Mouse (Mus musculus): ENCODE data around the gene Fsd2. TPM values are rescaled to one million over a fixed set of nuclear protein-coding genes. Genes with fewer than 3 reads are reported as not detected.

Gene Fsd2
- total and polyA plus RNA-seq, 3 experiments, result 0.26 to 1.6 (median 0.54) TPM

DNA sequence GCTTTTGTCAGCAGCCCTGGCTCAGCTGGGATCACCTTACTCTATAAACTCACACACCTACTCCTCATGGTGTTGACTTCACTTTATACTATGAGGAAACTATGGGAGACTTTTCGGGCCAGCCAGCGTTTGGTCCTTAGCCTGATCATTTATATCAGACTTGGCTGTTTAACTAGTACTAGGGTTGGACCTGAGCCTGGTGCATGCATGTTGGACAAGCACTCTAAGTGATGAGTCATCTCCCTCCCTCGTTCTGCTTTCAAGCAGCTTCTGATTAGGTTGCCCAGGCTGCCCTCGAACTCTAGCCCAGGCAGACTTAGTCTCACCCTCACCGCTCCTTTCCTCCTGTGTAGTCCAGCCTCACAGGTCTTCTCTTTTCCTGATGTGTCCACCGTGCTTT, 6.7 kb upstream of the Fsd2 start:
- Histone ChIP-seq H3K4me2 (ENCODE audit: insufficient read depth, low read depth, poor library complexity, severe bottlenecking) (peak overlapping the region; percentile 74; the same call in 1 of the 2 replicates), H3K79me2 (replicated peaks; ENCODE audit: control insufficient read depth, extremely low read depth, insufficient read depth, poor library complexity, severe bottlenecking) (peaks cover 26% of the 10 kb centered on the region), H3K9ac (ENCODE audit: insufficient read depth, low read depth) (no peak overlapping the region), H3K27ac (ENCODE audit: insufficient read depth, low read depth) (0 out of 2 replicates have a peak overlapping the region, but pooled peaks have one; percentile 37), H3K4me1 (ENCODE audit: control insufficient read depth in 1 of 2, insufficient read depth in 2 of 2) (peaks cover 0 to 24% of the 10 kb centered on the region in 2 experiments; a peak in 2 of 4 replicates), H3K36me3 (replicated peaks in 1 of 2; ENCODE audit: control insufficient read depth in 1 of 2, insufficient read depth in 1 of 2, low read length in 1 of 2) (peaks cover 29 to 42% of the 10 kb centered on the region in 2 experiments), H3K4me3 (replicated peaks in 1 of 3; ENCODE audit: low read depth in 2 of 3, low read length in 2 of 3, poor library complexity in 1 of 3) (peak overlapping the region in 1 of 3 experiments; percentile 91), H3K27me3 (replicated peaks) (no peaks in the 10 kb centered on the region), H3K9me3 (replicated peaks; ENCODE audit: low read length) (no peaks in the 10 kb centered on the region)
- in situ Hi-C loops (cut with MboI; ENCODE audit: low pct_ligation_motif_present, low pct_unique_long_range_greater_than_20kb, low sequenced_read_pairs) (no loop called here), dilution Hi-C loops (cut with MboI; ENCODE audit: extremely low pct_ligation_motif_present, extremely low pct_unique_long_range_greater_than_20kb, low sequenced_read_pairs) (no loop called here)
- DNase-seq (ENCODE audit: extremely low read depth), result peak; percentile 21
- TF ChIP-seq RCOR1 (conservative IDR thresholded peaks at IDR 0.05; ENCODE audit: low read depth, low read length), result no peak
- TF ChIP-seq RAD21 (IDR thresholded peaks at IDR 0.05; ENCODE audit: low read depth, low read length), result no peak
- no peak for TF ChIP-seq JUN (IDR thresholded peaks at IDR 0.05; ENCODE audit: insufficient read depth, low read depth, low read length)
- TF ChIP-seq SIN3A (IDR thresholded peaks at IDR 0.05; ENCODE audit: low read length), result no peak
- TF ChIP-seq TBP (conservative IDR thresholded peaks at IDR 0.05; ENCODE audit: low read depth, low read length), result no peak
- TF ChIP-seq MAX (IDR thresholded peaks at IDR 0.05; ENCODE audit: low read length), result no peak
- TF ChIP-seq JUND (conservative IDR thresholded peaks at IDR 0.05; ENCODE audit: low read depth, low read length), result no peak
- no peak for TF ChIP-seq MXI1 (IDR thresholded peaks at IDR 0.05; ENCODE audit: low read depth, low read length)
- no peak for TF ChIP-seq SMC3 (IDR thresholded peaks at IDR 0.05; ENCODE audit: low read depth, low read length)
- no peak for TF ChIP-seq ZC3H11A (IDR thresholded peaks at IDR 0.05; ENCODE audit: low read depth, low read length)
- TF ChIP-seq ZKSCAN1 (IDR thresholded peaks at IDR 0.05; ENCODE audit: borderline replicate concordance, low read depth, low read length), result no peak

DNA sequence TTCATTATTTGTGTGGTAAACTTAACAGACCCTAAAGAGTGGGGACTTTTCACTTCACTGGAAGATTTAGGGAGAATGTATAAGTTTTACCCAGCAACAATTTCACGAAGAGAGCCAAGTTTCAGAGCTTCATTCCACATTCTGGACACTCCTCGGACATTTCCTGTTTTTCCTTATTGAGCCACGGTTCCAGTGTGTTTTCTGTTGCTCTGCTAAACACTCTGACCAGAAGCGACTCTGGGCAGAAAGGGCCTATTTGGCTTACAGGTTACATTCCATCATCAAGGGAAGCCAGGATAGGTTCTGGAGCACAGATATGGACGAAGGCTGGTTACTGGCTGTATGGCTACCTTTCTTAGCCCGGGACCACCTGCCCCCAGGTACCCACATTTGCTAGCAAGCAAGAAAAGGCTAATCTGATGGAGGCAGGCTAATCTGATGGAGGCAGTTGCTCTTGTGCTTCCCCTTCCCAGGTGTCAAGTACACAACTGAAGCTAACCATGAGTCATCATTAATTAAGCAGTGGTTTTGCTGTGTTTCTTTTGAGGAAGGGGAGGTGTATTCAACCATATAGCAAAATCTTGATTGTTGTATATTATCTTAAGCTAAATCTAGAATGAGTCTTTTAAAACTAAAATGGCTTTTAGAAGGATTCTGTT, 6.0 kb upstream of the Fsd2 start:
- dilution Hi-C loops (cut with MboI; ENCODE audit: extremely low pct_ligation_motif_present, extremely low pct_unique_long_range_greater_than_20kb, low sequenced_read_pairs), result no loop called here
- peak; percentile 24 for DNase-seq (ENCODE audit: extremely low read depth)

More for the DNA sequence above, 6.0 kb upstream of the Fsd2 start:
- H3K79me2 ChIP-seq (replicated peaks; ENCODE audit: control insufficient read depth, extremely low read depth, insufficient read depth, poor library complexity, severe bottlenecking), result peaks cover 26% of the 10 kb centered on the region
- peak overlapping the region; percentile 66 for H3K9ac ChIP-seq (ENCODE audit: insufficient read depth, low read depth)
- H3K9me3 ChIP-seq (replicated peaks; ENCODE audit: low read length), result no peaks in the 10 kb centered on the region
- H3K27ac ChIP-seq (ENCODE audit: insufficient read depth, low read depth), result 0 out of 2 replicates have a peak overlapping the region, but pooled peaks have one; percentile 4
- no peaks in the 10 kb centered on the region for H3K27me3 ChIP-seq (replicated peaks)
- in situ Hi-C loops (cut with MboI; ENCODE audit: low pct_ligation_motif_present, low pct_unique_long_range_greater_than_20kb, low sequenced_read_pairs), result no loop called here
- H3K4me2 ChIP-seq (ENCODE audit: insufficient read depth, low read depth, poor library complexity, severe bottlenecking), result peak overlapping the region; percentile 74
- H3K4me3 ChIP-seq (replicated peaks in 1 of 3; ENCODE audit: low read depth in 2 of 3, low read length in 2 of 3, poor library complexity in 1 of 3), result peak overlapping the region; percentile 90 to 93 (median 91)
- H3K36me3 ChIP-seq (replicated peaks in 1 of 2; ENCODE audit: control insufficient read depth in 1 of 2, insufficient read depth in 1 of 2, low read length in 1 of 2), result peaks cover 24 to 36% of the 10 kb centered on the region in 2 experiments
- H3K4me1 ChIP-seq (ENCODE audit: control insufficient read depth in 1 of 2, insufficient read depth in 2 of 2), result peaks cover 0 to 21% of the 10 kb centered on the region in 2 experiments; a peak in 2 of 4 replicates
- 0 out of 2 replicates have a peak, but pooled peaks have one; percentile 30 for TF ChIP-seq SIN3A (IDR thresholded peaks at IDR 0.05; ENCODE audit: low read length)
- peak; percentile 5; the same call in 1 of the 2 replicates for TF ChIP-seq EP300 (IDR thresholded peaks at IDR 0.05; ENCODE audit: low read length)
- TF ChIP-seq UBTF (IDR thresholded peaks at IDR 0.05; ENCODE audit: low read depth, low read length), result no peak
- TF ChIP-seq RAD21 (IDR thresholded peaks at IDR 0.05; ENCODE audit: low read depth, low read length), result no peak

All from CH12.LX (cell line).